Mouse (Mus musculus) olfactory bulb, adult 2 months (tissue): Measurements from ENCODE around the gene Fam129b. TPM values are rescaled to one million over a fixed set of nuclear protein-coding genes. Genes with fewer than 3 reads are reported as not detected.

Experiments used
- H3K27ac ChIP-seq: fragments of 200-500 bp; 2 replicates; pipeline ENCODE4 v1.5.1; 2012; ENCODE audit warnings: low read depth, low read length; ENCODE audit not compliant: insufficient read depth
- H3K4me1 ChIP-seq: fragments of 200-500 bp; 2 replicates; pipeline ENCODE4 v1.6.1; 2012; ENCODE audit warnings: low read length; ENCODE audit not compliant: control insufficient read depth, insufficient read depth
- H3K4me3 ChIP-seq: fragments of 200-500 bp; 2 replicates; pipeline ENCODE4 v1.5.1; 2012; ENCODE audit warnings: mild to moderate bottlenecking, low read depth, low read length, moderate library complexity; ENCODE audit not compliant: insufficient read depth
- CTCF ChIP-seq: fragments of 200-500 bp; IDR thresholded peaks from 2 replicates; pipeline ENCODE4 v1.5.1; 2012; ENCODE audit warnings: low read depth, mild to moderate bottlenecking, low read length, moderate library complexity; ENCODE audit not compliant: insufficient read depth
- POLR2A ChIP-seq: fragments of 200-500 bp; IDR thresholded peaks from 2 replicates; pipeline ENCODE4 v1.6.1; 2012; ENCODE audit warnings: mild to moderate bottlenecking, low read depth, low read length, moderate library complexity; ENCODE audit not compliant: insufficient read depth
- WGBS: fragments of 180-500 bp; shearing (Covaris S2); methylation state at CpG from one replicate; pipeline ENCODE4 v1.1.7; 2018; 5-methylcytosine and 5-hydroxymethylcytosine counted together
- polyA plus RNA-seq: library from polyadenylated mRNA; stranded (reverse); fragments of >200 nt; gene quantifications from 2 replicates; pipeline ENCODE4 v1.2.4, GENCODE M21; 2012; ENCODE audit warnings: low replicate concordance; ENCODE audit not compliant: missing spikeins, insufficient read depth, insufficient read length

The Fam129b gene
- polyA plus RNA-seq, 1 experiment = not detected

- no peak overlapping the region for H3K27ac ChIP-seq
- no peak overlapping the region for H3K4me3 ChIP-seq
- WGBS = 61% methylated on average over 10 of the region's 10 CpGs
- TF ChIP-seq CTCF (no peak), POLR2A (no peak)
- H3K4me1 ChIP-seq = peaks cover 34% of the 10 kb centered on the region
These were observed 48.5 kb downstream of the Fam129b start for GRCm38 (mm10) chr2:32924306-32924844.

DNA sequence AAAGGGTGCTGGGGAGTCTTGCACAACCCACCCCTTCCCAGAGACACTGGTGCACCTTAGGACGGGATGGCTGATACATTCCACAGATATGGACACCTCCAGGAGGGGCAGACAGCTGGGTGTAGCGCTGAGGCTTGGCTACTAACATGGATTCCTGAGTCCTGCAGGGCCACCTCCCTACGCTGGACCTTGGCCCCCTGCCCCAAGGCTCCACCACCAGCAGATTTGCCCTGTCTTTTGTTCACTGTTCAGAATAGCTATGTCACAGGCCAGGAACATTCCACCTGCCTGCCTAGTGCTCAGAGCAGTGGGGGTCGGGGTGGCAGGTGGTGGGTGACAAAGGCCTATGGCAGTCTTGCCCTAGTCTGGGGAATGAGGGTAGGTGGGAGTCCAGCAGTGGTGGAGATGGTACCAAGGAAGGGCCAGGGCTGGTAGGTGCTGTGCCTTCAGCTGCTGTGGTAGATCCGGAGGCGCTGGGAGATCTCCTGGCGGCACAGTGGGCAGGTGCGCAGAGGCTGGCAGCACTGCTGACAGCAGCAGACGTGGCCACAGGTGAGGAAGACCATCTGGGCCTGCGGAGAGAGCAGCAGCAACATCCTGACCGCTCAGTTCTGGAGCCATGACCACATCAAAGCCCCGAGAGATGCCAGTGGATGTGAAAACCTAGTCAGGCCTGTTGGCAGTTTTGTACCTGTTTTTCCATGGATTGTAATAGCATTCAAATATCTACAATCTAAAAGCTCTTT is 50.6 kb downstream of the Fam129b start:
- TF ChIP-seq CTCF (no peak), POLR2A (no peak)
- 88% methylated on average over 12 of the region's 12 CpGs for WGBS
- H3K4me1 ChIP-seq = peaks cover 44% of the 10 kb centered on the region
- H3K4me3 ChIP-seq = no peak overlapping the region
- no peak overlapping the region for H3K27ac ChIP-seq

DNA sequence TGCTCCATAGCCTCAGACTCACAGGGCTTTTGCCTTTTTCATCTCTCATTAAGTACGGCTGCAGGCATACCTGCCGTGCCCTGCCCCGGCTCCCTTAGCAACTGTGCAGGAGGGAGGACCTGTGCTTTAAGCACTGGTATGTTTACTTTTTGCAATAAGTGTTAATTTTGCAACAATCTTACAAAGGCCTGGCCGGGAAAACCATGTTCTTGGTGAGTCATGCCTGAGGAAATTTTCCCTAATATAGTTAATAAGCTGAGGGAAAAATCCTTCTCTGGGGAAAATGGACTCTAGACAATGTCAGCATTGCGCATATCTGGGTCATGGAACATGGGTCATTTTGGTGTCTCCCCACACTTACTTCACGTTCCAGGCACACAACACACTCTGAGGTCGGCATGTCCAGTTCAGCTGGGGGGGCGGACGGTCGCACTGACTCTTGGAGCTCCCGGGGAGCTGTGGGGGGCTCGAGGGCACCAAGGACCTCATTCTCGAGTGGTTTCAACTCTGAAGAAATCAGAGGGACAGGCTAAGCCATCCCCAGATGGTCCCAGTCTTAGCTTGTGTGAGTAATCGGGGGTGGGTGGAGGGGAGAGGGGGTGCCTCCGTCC is 51.8 kb downstream of the Fam129b start:
- Histone ChIP-seq H3K4me3 (no peak overlapping the region), H3K4me1 (peaks cover 50% of the 10 kb centered on the region), H3K27ac (peak overlapping the region; percentile 53; the same call in 1 of the 2 replicates)
- WGBS = 57% methylated on average over 15 of the region's 15 CpGs
- no peak for TF ChIP-seq CTCF
- TF ChIP-seq POLR2A = no peak

- no peak for TF ChIP-seq POLR2A
- TF ChIP-seq CTCF = peak; percentile 74
- H3K27ac ChIP-seq = no peak overlapping the region
- H3K4me3 ChIP-seq = no peak overlapping the region
- peaks cover 57% of the 10 kb centered on the region for H3K4me1 ChIP-seq
- WGBS = 33% methylated on average over 10 of the region's 10 CpGs
These were observed 52.5 kb downstream of the Fam129b start for GRCm38 (mm10) chr2:32928235-32928946.

- 86% methylated on average over 19 of the region's 19 CpGs for WGBS
- Histone ChIP-seq H3K27ac (no peak overlapping the region), H3K4me3 (no peak overlapping the region), H3K4me1 (peaks cover 58% of the 10 kb centered on the region)
- TF ChIP-seq POLR2A = no peak
- no peak for TF ChIP-seq CTCF
These were observed 53.3 kb downstream of the Fam129b start for GRCm38 (mm10) chr2:32928947-32929829.

DNA sequence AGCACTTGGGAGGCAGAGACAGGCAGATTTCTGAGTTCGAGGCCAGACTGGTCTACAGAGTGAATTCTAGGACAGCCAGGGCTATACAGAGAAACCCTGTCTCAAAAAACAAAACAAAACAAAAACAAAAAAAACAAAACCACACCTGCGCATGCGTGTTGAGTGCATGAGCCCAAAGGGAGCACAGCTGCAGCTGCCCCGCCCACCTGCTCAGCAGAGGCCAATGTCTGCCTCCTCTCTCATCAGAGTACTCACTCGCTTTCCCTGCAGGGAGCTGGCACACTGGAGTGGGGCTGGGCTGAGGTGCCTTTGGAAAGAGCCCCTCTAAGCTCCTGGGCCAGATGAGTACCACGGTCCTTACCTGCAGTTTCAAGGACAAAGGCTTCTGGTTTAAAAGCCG is 55.8 kb downstream of the Fam129b start:
- 33% methylated on average over 7 of the region's 7 CpGs for WGBS
- peak overlapping the region; percentile 78; the same call in 1 of the 2 replicates for H3K27ac ChIP-seq
- no peak for TF ChIP-seq CTCF
- 0 out of 2 replicates have a peak, but pooled peaks have one; percentile 44 for TF ChIP-seq POLR2A
- H3K4me1 ChIP-seq = peaks cover 49% of the 10 kb centered on the region
- no peak overlapping the region for H3K4me3 ChIP-seq

DNA sequence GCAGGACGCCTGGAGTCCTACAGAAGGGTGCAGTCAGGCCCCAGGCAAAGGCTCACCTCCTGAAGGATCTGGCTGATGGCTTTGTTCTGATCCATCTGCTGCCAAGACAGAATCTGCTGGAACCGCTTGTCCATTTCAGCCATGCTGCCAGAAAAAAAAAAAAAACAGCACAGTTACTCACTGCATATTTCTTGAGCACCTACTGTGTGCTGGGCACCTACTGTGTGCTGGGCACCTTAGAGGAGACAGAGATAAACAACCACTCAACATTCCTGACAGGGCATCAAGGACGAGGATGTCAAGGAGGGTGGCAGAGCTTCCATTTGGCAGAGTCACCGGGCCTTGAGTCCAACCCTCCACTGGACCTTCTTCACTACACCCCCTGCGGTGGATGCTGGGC is 62.8 kb downstream of the Fam129b start:
- Histone ChIP-seq H3K4me1 (0 out of 2 replicates have a peak, but pooled peaks cover 1% of the 10 kb centered on the region), H3K27ac (no peak overlapping the region), H3K4me3 (no peak overlapping the region)
- WGBS = 96% methylated on average over 5 of the region's 5 CpGs
- no peak for TF ChIP-seq CTCF
- TF ChIP-seq POLR2A = no peak

DNA sequence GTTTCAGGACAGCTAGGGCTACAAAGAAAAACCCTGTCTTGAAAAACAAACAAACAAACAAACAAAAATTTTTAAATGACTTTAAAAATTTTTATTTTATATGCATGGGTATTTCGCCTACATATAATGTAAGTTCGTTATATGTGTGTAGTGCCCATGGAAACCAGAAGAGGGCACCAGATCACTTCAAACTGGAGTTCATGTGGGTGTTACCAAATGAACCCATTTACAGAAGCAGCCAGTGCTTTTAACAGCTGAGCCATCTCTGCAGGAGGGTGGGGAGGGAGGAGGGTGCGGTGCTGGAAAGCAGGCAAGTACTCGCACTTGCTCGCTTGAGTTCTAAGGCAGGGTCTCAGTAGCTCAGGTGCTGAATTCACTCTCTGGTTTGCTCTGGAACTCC is 63.5 kb downstream of the Fam129b start:
- no peaks in the 10 kb centered on the region for H3K4me1 ChIP-seq
- TF ChIP-seq CTCF (no peak), POLR2A (no peak)
- H3K4me3 ChIP-seq = no peak overlapping the region
- WGBS = 44% methylated on average over 5 of the region's 5 CpGs
- no peak overlapping the region for H3K27ac ChIP-seq
